Mouse (Mus musculus) bone marrow macrophage, adult 2 months (primary cell): ENCODE measurements around the gene Ogfr.

Source experiments
- CTCF ChIP-seq: IDR thresholded peaks from 2 replicates; pipeline ENCODE4 v1.5.1; 2012; ENCODE audit warnings: low read depth, mild to moderate bottlenecking, low read length, moderate library complexity
- POLR2A ChIP-seq: IDR thresholded peaks from 2 replicates; pipeline ENCODE4 v1.6.1; 2012; ENCODE audit warnings: mild to moderate bottlenecking, low read depth, low read length, borderline replicate concordance

DNA sequence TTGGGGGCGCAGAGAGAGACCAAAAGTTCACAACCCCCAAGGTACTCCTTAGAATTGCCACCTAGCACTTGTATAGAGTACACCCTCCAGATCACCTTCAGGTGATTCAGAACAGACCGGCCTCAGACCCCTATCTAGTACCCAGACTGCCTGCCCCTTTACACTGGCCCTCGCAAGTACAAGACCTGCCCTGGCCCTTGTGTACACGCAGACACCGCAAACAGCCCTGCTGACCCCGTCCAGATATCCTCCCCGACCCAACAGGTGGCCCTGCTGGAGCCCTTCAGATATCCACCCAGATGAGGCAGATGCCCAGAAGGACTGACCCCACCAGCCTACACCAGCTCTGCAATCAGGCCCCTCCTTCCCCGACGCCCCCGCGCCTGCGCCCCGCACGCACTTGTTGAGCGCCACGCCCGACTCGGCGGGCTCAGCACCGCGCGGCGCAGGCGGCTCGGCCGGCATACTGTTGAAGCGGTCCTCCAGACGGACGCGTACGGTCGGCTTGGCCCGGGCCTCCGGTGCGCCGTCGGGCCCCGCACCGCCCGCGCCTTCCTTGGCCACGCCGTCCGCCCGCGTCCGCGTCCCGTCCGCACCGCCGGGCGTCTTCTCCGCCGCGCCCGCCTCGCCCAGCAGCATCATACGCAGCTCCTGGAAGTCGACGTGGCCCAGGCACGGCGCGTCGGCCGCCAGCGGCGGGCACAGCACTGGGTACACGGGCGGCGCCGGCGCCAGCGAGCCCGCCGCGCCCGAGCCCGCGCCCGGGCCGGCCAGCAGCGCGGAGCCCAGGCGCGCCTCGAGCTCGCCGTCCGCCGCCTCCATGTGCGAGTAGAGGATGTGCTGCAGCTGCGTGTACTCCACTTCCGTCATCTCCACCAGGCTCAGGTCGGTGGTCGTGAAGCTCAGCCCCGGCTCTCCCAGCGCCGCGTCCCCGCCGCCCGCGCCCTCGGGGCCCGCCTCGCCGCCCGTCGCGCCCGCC lies 52.8 kb downstream of the Ogfr start:
- TF ChIP-seq CTCF (no peak), POLR2A (no peak)
